Mouse (Mus musculus): ENCODE data around the gene Eif4ebp2. TPM values are rescaled to one million over a fixed set of nuclear protein-coding genes. Genes with fewer than 3 reads are reported as not detected.

Eif4ebp2 gene
- total and polyA plus RNA-seq, 2 experiments from 2014 or later: 14.7 to 40.0 TPM

DNA sequence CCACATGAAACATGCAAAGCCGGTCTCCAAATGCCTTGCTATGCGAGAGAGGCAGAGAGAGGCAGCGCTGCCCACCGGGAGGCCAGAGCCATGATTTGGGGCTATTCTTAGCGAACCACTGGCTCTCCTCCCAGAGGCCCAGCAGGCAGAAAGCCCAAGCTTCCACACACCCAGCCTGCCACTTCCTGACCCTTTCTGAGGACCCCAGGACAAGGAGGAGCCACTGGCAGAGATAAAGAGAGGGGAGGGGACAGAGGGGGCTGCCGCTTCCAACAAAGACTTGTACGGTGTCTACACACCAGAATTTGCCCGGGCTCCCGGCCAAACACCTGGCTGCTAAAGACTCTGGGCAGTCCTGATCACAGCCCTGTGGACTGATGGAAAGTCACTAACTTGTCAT lies 72.3 kb downstream of the Eif4ebp2 start:
- DNase-seq (ENCODE audit: low spot score): peak; percentile 85
- Histone ChIP-seq H3K27me3 (ENCODE audit: control insufficient read depth, insufficient read depth, low read length) (no peaks in the 10 kb centered on the region), H3K36me3 (replicated peaks; ENCODE audit: control insufficient read depth, insufficient read depth, low read length) (no peaks in the 10 kb centered on the region), H3K4me3 (ENCODE audit: low read depth, low read length) (peak overlapping the region; percentile 85), H3K27ac (ENCODE audit: low read depth) (peak overlapping the region; percentile 87), H3K4me1 (ENCODE audit: control insufficient read depth, insufficient read depth) (peaks cover 59% of the 10 kb centered on the region), H3K9ac (replicated peaks; ENCODE audit: low read depth, low read length) (peak overlapping the region; percentile 42; the same call in 1 of the 2 replicates), H3K4me2 (ENCODE audit: low read depth, low read length) (peak overlapping the region; percentile 95), H3K9me3 (replicated peaks; ENCODE audit: control insufficient read depth, low read length) (no peaks in the 10 kb centered on the region)
- under 1% methylated on average over 9 of the region's 9 CpGs for WGBS
- peak; percentile 76 for ATAC-seq (ENCODE audit: insufficient read depth, low read depth)
- TF ChIP-seq CTCF (IDR thresholded peaks at IDR 0.05; ENCODE audit: low read depth) (peak; percentile 25), EP300 (IDR thresholded peaks at IDR 0.05; ENCODE audit: low read depth) (peak; percentile 59; the same call in 1 of the 2 replicates)

DNA sequence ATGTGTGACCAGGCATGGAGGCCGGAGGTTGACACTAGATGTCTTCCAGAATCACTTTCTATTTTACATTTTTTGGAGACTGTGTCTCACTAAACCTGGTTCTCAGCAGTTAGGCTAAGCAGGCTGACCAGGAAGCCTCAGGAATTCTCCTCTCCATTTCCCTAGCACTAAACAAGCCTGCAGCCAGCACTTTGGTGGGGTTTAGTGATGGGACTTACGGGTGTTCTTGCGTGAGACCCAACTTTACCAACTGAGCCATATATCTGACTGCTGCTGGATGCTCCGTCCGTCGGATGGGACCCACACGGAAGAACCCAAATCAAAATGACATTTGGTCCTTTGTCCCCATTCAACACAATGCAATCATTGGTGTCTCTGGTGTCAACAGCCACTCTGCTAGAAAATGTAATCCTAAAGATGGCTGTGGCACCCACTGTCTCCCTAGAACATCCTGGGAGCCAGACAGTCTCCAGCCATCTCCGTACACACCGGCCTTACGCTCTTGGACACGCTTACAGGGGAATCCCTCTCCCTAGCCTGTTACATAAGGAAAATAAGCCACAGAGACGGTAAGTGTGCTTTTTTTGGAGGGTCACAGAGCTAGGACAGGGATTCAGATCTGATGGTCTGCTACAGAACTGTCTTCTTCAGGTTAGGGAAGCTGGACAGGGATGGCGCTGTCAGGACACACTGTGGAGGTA lies 73.0 kb downstream of the Eif4ebp2 start:
- peak overlapping the region; percentile 87 for H3K27ac ChIP-seq (ENCODE audit: low read depth)
- WGBS: 66% methylated on average over 13 of the region's 13 CpGs
- 0 out of 2 replicates have a peak overlapping the region, but pooled peaks have one; percentile 85 for H3K4me3 ChIP-seq (ENCODE audit: low read depth, low read length)
- no peak for DNase-seq (ENCODE audit: low spot score)
- H3K4me1 ChIP-seq (ENCODE audit: control insufficient read depth, insufficient read depth): peaks cover 66% of the 10 kb centered on the region
- 0 out of 2 replicates have a peak overlapping the region, but pooled peaks have one; percentile 42 for H3K9ac ChIP-seq (replicated peaks; ENCODE audit: low read depth, low read length)
- no peak for ATAC-seq (ENCODE audit: insufficient read depth, low read depth)
- TF ChIP-seq EP300 (IDR thresholded peaks at IDR 0.05; ENCODE audit: low read depth) (no peak), CTCF (IDR thresholded peaks at IDR 0.05; ENCODE audit: low read depth) (no peak)
- H3K9me3 ChIP-seq (replicated peaks; ENCODE audit: control insufficient read depth, low read length): no peaks in the 10 kb centered on the region
- no peaks in the 10 kb centered on the region for H3K36me3 ChIP-seq (replicated peaks; ENCODE audit: control insufficient read depth, insufficient read depth, low read length)
- peak overlapping the region; percentile 95 for H3K4me2 ChIP-seq (ENCODE audit: low read depth, low read length)
- no peaks in the 10 kb centered on the region for H3K27me3 ChIP-seq (ENCODE audit: control insufficient read depth, insufficient read depth, low read length)

DNA sequence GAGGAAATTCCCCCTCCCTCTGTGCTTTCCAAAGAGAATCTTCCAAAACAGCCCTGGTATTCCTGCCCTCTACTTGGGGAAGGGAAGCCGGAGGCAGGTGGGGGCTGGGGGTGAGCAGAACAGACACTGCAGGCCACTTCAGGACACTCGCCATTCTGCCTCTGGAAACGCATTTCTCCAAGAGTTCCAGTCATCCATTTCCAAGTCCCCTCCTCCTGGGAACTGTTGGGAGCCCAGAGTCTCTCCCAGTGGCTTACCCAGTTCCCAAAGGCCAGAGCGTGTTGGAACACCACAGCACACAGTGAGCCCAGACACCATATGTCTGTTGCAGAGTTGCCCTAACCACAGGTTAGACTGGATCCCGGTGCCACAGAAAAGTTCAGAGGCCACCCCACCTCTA lies 73.8 kb downstream of the Eif4ebp2 start:
- no peak for ATAC-seq (ENCODE audit: insufficient read depth, low read depth)
- DNase-seq (ENCODE audit: low spot score): no peak
- no peaks in the 10 kb centered on the region; the same call in 1 of the 2 replicates for H3K36me3 ChIP-seq (replicated peaks; ENCODE audit: control insufficient read depth, insufficient read depth, low read length)
- H3K4me3 ChIP-seq (ENCODE audit: low read depth, low read length): no peak overlapping the region
- H3K4me1 ChIP-seq (ENCODE audit: control insufficient read depth, insufficient read depth): peaks cover 66% of the 10 kb centered on the region
- no peak overlapping the region for H3K9ac ChIP-seq (replicated peaks; ENCODE audit: low read depth, low read length)
- 66% methylated on average over 5 of the region's 5 CpGs for WGBS
- H3K9me3 ChIP-seq (replicated peaks; ENCODE audit: control insufficient read depth, low read length): no peaks in the 10 kb centered on the region
- H3K4me2 ChIP-seq (ENCODE audit: low read depth, low read length): no peak overlapping the region
- no peaks in the 10 kb centered on the region for H3K27me3 ChIP-seq (ENCODE audit: control insufficient read depth, insufficient read depth, low read length)
- H3K27ac ChIP-seq (ENCODE audit: low read depth): 0 out of 2 replicates have a peak overlapping the region, but pooled peaks have one; percentile 87
- no peak for TF ChIP-seq CTCF (IDR thresholded peaks at IDR 0.05; ENCODE audit: low read depth)
- TF ChIP-seq EP300 (IDR thresholded peaks at IDR 0.05; ENCODE audit: low read depth): no peak

Other genes with a start within 250 kb of the Eif4ebp2 start
- gene Adamts14, start 179.2 kb downstream of the Eif4ebp2 start, total RNA-seq (2014; rRNA removed; ENCODE audit: low replicate concordance): 4.3 and 6.1 TPM in 2 replicates
- 1.0 and 1.2 TPM in 2 replicates for gene Adamts14, start 179.2 kb downstream of the Eif4ebp2 start, polyA plus RNA-seq (2015; fragmentation: Nextera tagmentation; extraction: Ambion mirVana)
- gene Prf1, start 154.8 kb downstream of the Eif4ebp2 start, total RNA-seq (2014; rRNA removed; ENCODE audit: low replicate concordance): not detected in 2 replicates
- gene Prf1, start 154.8 kb downstream of the Eif4ebp2 start, polyA plus RNA-seq (2015; fragmentation: Nextera tagmentation; extraction: Ambion mirVana): 0.04 TPM in 1 of 2 replicates, not detected in the other
- gene Pald1, start 69.1 kb downstream of the Eif4ebp2 start, total RNA-seq (2014; rRNA removed; ENCODE audit: low replicate concordance): 27.7 and 66.8 TPM in 2 replicates
- gene Pald1, start 69.1 kb downstream of the Eif4ebp2 start, polyA plus RNA-seq (2015; fragmentation: Nextera tagmentation; extraction: Ambion mirVana): 13.8 and 17.9 TPM in 2 replicates
- gene Nodal, start 34.7 kb downstream of the Eif4ebp2 start, total RNA-seq (2014; rRNA removed; ENCODE audit: low replicate concordance): 0.12 TPM in 1 of 2 replicates, not detected in the other
- gene Nodal, start 34.7 kb downstream of the Eif4ebp2 start, polyA plus RNA-seq (2015; fragmentation: Nextera tagmentation; extraction: Ambion mirVana): 0.23 and 0.45 TPM in 2 replicates
- 13.9 and 15.2 TPM in 2 replicates for gene Lrrc20, start 23.1 kb upstream of the Eif4ebp2 start, total RNA-seq (2014; rRNA removed; ENCODE audit: low replicate concordance)
- 12.9 and 13.9 TPM in 2 replicates for gene Lrrc20, start 23.1 kb upstream of the Eif4ebp2 start, polyA plus RNA-seq (2015; fragmentation: Nextera tagmentation; extraction: Ambion mirVana)
- not detected in 2 replicates for gene Npffr1, start 142.8 kb upstream of the Eif4ebp2 start, total RNA-seq (2014; rRNA removed; ENCODE audit: low replicate concordance)
- 0.05 TPM in 1 of 2 replicates, not detected in the other for gene Npffr1, start 142.8 kb upstream of the Eif4ebp2 start, polyA plus RNA-seq (2015; fragmentation: Nextera tagmentation; extraction: Ambion mirVana)
- gene Ppa1, start 195.9 kb upstream of the Eif4ebp2 start, total RNA-seq (2014; rRNA removed; ENCODE audit: low replicate concordance): 28.2 and 35.5 TPM in 2 replicates
- gene Ppa1, start 195.9 kb upstream of the Eif4ebp2 start, polyA plus RNA-seq (2015; fragmentation: Nextera tagmentation; extraction: Ambion mirVana): 53.0 and 54.8 TPM in 2 replicates
- 137 and 148 TPM in 2 replicates for gene Sar1a, start 227.6 kb upstream of the Eif4ebp2 start, total RNA-seq (2014; rRNA removed; ENCODE audit: low replicate concordance)
- 140 and 151 TPM in 2 replicates for gene Sar1a, start 227.6 kb upstream of the Eif4ebp2 start, polyA plus RNA-seq (2015; fragmentation: Nextera tagmentation; extraction: Ambion mirVana)
- gene Tysnd1, start 242.9 kb upstream of the Eif4ebp2 start, total RNA-seq (2014; rRNA removed; ENCODE audit: low replicate concordance): 53.0 and 62.0 TPM in 2 replicates
- gene Tysnd1, start 242.9 kb upstream of the Eif4ebp2 start, polyA plus RNA-seq (2015; fragmentation: Nextera tagmentation; extraction: Ambion mirVana): 14.5 and 16.1 TPM in 2 replicates